Mouse (Mus musculus) liver, postnatal 0 days (tissue): Measurements from ENCODE around the gene Pus10.

Experiments used
- CTCF ChIP-seq: sonication (generic); IDR thresholded peaks from 2 replicates; pipeline ENCODE4 v1.5.1; 2016; ENCODE audit warnings: antibody characterized with exemption, low read depth
- EP300 ChIP-seq: IDR thresholded peaks from 2 replicates; pipeline ENCODE4 v1.6.1; 2016; ENCODE audit warnings: antibody characterized with exemption, low read depth, mild to moderate bottlenecking

- no peak for TF ChIP-seq CTCF
- TF ChIP-seq EP300 = no peak
Observed at GRCm38 (mm10) chr11:23769686-23770509, 104.4 kb downstream of the Pus10 start.
